Mouse (Mus musculus) urinary bladder, adult 18-20 months (tissue): ENCODE data around the gene Tmco3.

Experiments used
- DNase-seq, 2 experiments: peaks; one replicate each; pipeline ENCODE4 v3.0.0; 2022; ENCODE audit warnings: low spot score in 2 of 2, mixed read lengths in 2 of 2

Tmco3 gene

DNA sequence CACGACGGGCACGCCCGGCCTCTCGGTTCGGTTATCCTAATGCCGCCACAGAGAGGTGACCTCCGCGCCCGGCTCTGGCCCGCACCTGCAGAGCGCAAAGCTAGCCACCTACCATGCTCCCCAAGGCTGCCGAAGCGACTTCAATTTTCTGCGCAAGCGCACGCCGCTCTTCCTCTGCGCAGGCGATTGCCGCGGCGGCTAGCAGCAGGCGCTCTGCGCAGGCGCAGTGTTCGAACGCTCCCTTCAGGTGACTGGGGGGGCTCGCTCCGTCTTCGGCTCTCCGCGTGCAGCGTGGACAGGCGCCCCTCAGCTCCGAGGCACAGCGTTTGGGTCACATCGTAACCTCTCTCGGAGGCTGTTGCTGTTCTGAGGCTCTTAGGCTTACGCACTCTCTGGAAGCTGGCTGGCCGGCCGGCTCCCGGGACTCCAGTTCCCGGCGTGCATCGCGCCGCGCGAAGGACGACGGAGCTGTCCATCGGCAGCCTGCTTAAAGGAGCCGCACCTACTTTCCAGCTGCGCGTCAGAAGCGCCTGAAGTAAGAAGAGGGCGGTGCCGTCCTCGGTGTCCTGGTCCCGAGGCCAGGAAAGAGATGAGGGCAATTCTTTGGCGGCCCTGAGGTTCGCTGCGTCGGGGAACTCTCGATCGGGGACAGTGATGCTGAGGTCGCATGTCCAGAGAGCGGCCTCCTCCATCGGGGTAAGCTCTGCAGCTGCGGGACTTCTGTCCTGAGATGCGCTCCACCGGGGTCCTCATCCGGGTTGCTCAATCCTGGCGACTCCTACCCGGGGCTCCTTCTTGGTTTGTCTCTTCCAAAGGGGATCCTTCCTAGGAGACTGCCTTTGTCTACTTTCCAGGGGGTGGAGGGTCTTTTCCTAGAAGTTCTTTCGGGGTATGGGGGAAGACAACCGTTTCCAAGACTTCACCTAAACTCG is at the start of gene Tmco3, which contains the start of gene Dcun1d2:
Gene Tmco3, plus strand, starts transcription at position 499 of the 932 bp plus-strand sequence.
Gene Dcun1d2, minus strand, starts transcription at position 440 of the 932 bp plus-strand sequence.
- peak; percentile 91 to 95 for DNase-seq

DNA sequence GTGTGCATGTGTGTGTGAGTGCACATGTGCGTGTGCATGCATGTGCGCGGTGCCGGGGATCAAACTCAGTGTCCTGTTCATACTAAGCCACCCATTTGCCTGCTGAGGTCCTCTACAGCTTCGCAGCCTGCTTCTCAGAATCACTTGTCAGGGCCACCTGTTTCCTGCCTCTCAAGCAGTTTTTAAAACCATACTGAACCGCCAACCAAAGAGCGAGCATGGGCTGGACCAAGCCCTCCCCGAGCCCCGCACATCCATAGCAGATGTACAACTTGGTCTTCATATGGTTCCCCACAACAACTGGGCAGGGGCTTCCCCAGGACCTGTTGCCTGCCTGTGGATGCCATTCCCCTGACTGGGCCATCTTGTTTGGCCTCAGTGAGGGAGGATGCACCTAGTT is 47.9 kb upstream of the Tmco3 start:
- DNase-seq: no peak

DNA sequence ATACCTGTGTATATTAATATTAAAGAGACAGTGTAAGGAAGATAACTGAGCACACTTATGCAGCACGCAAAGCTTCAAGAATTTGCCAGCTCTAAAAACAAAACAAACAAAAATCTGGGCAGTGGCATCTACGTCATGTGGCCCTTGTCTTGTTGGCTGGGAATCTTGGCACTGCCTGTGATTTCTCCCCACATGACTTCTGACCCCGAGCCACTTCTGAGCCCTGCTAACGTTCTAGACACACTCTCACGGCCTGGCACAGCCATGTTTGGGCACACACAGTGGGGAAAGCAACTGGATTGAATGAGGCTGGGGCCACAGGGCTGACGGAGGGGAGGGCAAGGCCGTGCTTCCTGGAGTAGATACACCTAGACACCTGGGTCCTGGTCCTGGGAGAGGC is 47.3 kb upstream of the Tmco3 start:
- no peak for DNase-seq

DNA sequence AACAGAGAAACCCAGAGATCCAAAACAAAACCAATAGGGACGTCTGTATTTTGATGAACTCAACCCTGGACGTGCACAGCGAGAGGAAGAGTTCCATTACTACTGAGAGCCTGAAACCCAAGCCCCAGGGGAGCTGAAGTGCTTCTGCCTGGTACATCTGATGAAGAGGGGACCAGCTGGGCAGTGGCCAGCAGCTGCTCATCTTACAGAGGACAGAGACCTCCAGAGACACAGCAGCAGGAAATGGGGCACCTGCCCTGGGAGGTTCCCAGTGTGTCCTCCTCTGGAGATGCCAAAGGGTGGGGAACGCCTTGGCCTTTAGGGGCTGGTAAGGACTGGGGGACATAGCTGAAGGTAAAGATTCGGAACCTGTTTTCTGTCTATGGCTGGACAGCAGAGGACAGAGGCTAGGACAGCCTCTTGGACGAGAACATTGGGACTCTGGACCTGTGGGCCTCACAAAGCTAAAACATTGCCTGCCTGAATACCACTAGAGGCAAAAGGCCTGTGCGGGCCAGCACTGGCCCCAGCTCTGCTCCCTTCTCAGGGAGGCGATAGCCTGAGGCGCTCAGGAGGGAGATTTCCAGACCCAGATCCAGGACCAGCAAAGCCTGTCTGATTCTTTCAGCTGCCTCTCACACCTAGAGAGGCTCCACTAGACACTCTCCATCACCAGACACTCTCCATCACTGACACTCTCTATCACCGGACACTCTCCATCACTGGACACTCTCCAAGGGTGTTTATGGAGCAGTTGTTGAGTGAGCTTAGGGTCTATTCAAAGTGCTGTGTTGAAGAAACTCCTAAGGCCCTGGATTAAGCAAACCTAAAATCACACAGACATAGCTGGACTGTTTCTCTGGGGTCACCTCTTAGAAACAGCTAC is 44.8 kb upstream of the Tmco3 start:
- DNase-seq: no peak

DNA sequence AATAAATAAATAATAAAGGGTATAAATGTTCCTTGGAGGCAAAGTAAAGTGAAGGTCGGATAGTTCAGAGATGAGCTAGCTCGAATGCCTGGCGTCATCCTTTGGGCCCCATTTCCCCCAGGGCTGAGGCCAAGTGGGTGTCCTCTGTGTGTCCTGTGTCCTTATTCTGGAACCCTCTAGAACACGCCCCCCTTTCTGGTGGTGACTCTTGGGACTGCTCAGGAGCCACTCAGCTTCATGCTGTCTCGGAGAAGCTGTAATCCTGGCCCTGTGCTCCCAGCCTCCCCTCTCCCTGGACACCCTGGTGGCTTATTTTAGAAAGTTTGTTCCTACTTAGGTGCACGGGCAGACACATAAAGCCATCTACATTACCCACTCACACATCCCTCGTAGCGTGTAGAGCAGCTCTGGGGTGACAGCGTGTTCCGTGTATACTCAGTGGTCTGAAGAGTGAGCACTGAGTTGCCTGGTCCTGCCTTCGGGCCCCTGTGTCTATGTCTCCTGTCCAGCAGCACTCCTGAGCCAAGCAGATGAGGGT is 43.6 kb upstream of the Tmco3 start:
- no peak for DNase-seq

DNA sequence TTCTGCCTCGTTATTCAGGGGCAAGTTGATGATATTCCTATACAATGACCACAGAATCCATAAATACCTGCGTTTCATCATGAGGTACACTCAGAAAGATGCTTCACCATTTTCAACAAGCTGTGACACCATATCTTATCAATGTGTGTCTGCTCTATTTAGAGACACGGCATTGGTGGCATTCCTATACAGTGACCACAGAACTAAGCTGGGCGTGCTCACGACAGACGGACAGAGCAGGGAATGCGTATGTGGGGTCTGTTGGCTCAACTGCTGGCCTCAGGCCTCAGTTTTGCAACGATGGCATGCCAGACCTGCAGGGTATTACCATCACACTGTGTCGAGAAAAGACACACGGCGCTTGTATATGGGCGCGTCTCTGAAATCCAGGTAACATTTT is 35.2 kb upstream of the Tmco3 start:
- no peak for DNase-seq

DNA sequence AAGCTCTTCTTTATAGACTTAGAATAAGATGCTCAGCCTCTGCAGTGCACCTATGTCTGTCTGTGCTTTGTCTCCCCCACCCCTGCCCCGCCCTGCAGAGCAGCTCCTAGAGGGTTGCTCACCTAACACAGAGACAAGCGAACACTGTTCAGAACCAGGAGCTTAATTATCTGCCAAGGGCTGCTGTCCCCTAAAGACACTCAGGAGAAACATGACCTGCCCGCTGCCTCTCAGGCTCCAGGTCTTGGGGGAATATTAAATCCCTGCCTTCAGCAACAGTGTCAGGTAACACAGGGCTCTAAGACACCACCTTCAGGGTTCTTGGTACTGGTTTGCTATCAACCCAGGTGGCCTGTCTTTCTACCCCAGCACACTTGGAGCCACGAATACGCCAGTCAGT is 34.6 kb upstream of the Tmco3 start:
- no peak for DNase-seq

DNA sequence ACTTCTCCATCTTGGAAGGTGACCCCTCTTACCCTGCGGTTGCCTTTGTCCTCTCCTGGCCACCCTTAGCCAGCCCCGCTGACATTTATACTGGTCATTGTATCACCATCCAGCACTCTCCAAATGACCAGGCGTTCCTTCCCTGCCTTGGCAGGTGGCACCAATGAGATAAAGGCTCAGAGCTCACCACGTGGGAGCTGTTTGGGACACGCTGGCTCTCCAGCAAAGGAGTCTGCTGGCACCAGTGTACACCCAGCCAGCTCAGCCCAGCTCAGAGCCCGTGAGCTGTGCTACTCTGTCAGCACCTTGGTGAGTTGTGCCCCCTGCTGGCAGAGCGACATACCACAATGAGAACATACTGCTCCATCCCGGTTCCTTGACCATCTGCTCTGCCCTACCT is 34.0 kb upstream of the Tmco3 start, which contains the start of gene Adprhl1:
Gene Adprhl1, minus strand, starts transcription at position 144 of the 400 bp plus-strand sequence.
- peak; percentile 18 to 25 for DNase-seq

DNA sequence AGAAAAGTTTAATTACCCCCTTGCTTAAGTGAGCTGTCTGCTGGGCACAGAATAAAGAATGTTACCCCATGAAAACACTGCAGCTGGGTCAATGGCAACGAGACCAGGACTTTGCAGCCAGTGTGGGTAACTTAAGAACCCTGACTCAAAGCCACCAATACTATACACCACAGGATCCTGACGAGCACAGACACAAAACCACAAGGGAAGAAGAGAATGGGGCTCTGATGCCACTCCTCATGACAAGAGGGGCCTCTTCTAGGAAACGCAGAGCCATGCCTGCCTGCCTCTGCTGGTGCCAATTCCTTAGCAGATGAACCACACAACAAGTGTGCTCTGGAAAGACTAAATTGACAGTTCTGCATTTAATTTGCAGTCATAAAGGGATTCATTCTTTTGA is 24.6 kb upstream of the Tmco3 start:
- no peak for DNase-seq

DNA sequence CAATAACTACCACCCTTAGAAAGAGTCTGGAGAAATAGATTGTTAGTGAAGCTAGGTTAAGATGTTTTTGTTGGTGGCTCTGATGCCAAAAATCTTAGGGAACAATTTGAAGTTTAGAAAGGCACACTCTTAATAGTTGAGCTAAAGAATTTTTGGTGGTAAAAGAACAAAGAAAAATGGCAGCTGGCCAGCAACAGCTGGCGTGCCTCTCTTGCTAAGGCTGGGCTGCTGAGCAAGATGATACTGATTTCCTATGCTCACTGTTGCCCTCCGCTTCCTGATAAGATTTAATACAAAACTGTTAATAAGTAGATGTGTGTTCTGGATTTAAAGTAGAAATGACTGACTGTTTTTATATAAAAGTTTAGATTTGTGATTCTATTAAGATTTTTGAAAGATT is 20.4 kb upstream of the Tmco3 start:
- DNase-seq: no peak

DNA sequence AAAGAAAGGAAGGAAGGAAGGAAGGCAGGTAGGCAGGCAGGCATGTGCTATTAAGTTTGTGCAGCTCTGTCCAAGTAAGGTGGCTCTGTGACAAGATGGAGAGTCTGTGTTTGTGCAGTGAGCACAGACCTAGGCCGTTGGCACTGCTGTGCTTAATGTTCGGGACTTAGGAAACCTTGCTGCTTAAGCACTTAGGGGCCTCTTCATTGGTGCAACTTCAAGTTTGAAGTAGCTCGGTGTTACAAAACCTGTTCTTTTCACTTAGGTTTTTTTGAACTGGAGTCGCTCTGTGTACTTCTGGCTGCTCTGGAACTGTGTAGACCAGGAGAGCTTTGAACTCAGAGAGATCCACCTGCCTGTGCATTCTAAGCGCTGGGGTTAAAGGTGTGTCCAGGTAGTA is 15.2 kb upstream of the Tmco3 start:
- DNase-seq: no peak

DNA sequence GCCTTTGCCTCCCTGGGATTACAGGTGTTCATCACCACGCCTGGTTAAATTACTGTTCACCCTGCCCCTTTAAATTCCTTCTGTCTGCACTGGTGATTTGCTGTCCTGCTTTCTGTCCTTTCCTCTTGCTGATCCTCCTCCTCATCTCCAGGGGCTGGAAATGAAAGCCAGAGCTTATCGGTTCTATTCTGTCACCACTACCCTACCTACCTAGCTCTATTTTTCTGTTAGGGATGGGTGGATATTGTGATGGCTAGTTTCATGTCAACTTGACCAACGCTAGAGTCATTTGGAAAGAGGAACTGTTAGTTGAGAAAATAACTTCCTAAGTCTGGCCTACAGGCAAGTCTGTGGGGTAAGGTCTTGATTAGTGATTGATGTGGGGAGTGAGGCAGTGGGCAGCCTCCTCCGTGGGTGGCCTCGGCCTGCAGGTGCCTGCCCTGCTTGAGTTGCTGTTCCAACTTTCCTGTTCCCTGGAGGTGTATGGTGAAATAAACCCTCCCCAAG is 11.0 kb upstream of the Tmco3 start:
- no peak for DNase-seq

DNA sequence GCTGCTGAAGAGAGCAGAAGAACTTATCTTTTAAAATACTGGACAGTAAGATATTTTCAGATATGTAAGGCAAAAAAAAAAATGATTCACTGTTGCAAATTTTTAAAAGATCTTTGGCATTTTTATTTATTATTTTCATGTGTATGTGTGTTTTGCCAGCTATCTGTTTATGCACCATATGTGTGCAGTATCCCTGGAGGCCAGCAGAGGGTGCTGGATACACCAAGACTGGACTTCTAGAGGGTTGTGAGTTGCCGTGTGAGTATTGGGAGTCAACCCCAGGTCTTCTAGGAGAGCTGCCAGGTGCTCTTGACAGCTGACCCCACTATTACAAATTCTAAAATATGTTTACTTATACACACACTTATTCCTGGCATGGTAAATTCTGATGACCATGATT is 4.8 kb upstream of the Tmco3 start:
- DNase-seq: no peak

DNA sequence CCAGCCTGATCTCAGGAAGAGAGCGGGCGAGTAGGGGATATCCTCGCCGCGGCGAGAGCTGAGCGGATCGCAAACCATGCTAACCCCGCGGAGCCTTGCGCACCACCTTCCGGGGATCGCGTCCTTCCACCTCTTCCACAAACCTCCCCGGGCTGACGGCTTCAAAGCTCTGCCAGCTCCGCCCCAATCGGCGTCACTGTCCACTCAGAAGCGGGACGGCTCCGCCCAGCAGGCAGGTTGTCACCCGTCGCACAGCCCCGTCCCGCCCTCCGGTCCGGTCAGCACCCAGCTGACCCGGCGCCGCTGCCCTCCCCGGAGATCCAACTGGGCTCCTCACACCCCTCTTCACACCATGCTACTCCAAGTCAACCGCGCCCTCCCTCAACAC is 692 bp upstream of the Tmco3 start:
- peak; percentile 89 for DNase-seq

DNA sequence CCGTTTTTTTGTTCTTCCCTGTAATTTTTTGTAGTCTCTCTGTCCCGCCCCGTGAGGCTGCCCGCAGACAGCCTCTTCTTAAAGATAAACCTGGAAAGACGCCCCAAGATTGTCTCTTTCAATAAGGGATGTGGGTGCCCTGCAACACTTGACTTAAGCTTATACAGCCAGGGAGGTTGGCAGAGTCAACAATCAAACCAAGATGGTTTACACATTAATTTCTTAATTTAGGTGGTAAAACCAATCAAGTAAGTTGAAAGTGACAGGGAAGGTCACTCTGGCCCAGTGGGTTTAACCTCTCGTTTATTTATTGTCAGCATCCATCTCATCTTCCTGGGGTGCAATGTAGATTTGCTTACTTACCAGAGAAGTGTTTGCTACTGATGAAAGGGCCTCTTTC is 656 bp downstream of the Tmco3 start:
- DNase-seq: no peak

DNA sequence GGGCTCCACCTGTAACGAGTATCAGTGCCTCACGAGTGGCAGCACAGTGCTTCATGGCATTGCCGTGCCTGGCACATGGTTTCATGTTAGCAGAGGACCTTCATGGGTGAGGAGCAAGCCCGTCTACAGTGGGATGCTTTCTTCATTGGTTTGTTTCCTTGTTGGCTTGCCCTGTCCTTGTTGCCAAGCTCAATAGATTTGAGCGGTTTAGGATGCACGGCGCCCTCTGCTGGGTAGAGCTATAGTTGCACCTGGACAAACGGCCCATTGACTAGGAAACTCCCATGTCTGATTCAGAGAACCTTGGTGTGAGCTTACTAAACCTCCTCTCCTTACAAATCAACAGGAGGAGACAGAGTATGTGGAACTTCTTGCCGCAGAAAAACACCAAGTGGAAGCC is 4.4 kb downstream of the Tmco3 start:
- peak; percentile 48 to 58 for DNase-seq

DNA sequence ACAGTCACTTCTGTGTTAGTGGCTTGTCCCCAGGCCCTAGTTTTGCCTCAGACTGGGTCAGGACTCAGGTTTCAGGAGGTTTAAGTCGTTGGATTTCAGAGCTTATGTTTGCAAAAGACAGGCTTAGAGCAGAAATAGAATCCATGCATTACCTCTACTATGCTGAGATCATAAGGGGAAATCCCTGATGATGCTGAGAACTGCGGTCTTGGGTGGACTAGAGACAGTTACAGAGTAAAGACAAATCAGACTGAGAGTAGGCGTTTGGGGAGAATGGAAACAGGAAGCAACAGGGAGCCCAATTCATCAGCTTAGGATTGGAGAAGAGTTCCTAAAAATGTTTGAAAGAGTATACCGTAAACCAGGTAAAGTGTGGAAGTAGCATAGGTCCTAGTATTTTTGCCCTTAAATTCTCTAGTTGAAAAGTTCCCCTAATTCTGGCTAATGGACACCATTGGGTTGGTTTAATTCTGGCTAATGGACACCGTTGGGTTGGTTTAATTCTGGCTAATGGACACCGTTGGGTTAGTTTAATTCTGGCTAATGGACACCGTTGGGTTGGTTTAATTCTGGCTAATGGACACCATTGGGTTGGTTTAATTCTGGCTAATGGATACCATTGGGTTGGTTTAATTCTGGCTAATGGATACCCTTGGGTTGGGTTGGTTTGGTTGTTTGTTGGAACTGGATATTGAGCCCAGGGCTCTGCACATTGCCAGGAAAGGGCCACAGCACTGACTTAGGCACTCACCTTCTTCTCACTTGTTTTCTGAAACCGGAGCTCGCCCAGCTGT is 5.9 kb downstream of the Tmco3 start:
- no peak for DNase-seq

DNA sequence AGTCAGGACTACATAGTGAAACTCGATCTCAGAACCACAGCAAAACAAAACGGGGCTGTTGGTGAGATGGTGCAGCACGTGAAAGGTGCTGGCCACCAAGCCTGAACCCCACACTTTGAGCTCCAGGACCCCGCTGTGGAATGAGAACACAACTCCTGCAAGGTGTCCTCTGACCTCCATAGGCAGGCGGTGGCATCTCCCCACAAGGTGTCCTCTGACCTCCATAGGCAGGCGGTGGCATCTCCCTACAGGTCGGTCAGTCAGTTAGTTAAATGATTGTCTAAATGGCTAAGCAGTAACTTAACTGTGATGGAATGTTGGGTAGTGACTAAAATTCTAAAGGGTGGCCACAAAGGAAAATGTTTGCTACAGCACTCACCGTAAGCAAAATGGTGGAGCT is 11.6 kb downstream of the Tmco3 start:
- no peak for DNase-seq

DNA sequence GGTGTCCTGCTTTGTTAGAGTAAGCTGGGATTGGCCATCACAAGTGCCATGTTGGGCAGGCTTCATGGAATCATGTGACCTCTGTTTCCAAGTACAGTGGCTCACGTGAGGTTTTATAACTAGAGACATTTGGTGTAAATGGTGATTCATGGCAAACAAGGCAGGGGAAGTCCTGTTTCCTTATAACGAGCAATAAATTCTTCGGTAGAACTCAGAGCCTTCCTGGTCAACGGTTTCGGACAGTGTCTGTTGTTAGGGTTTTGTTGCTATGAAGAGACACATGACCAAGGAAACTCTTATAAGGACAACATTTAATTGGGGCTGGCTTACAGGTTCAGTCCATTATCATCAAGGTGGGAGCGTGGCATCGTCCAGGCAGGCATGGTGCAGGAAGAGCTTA is 13.0 kb downstream of the Tmco3 start:
- DNase-seq: no peak

DNA sequence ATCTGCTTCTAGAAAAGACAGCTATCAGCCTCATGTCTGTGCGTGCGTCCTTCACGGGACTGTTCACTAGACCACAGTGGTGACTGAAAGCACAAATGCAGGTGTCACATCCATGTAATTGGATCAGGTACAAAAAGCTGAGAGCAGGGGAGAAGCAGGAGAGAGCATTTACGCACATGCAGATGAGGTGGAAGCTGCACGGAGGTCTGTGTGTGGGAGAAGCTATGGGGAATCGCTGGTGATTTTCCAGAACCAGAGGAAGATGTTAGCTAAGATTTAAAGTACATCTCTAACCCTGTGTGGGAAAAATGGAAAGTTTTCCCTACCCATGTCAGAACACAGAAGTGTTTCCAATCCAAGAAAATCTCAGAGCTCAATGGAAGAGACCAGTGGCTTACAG is 17.5 kb downstream of the Tmco3 start:
- no peak for DNase-seq

DNA sequence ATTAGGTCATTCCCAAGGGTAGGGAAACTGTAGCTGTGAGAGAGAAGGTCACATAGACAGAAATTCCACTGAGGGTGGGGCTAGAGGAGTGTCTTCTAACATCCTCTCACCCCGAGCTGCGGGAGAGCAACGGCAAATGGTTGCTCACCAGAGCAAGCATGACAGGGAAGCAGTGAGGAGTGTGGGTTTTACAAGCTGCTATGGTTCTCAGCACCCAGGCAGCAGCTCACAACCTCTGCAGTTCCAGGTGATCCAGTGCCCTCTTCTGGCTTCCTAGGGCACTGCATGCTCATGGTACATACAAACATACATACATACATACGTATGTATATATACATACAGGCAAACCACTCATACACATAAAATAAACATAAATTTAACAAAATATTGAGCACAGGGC is 17.9 kb downstream of the Tmco3 start:
- no peak for DNase-seq
